Mouse (Mus musculus) kidney, adult 2 months (tissue): Measurements from ENCODE around the gene Mt2.

Experiments used
- CTCF ChIP-seq: fragments of 200-500 bp; conservative IDR thresholded peaks from 2 replicates; pipeline ENCODE4 v1.5.1; 2011; ENCODE audit warnings: low read depth, mild to moderate bottlenecking, control low read depth, low read length, moderate library complexity, mixed read lengths; ENCODE audit not compliant: insufficient read depth, insufficient read length
- POLR2A ChIP-seq: fragments of 200-500 bp; IDR thresholded peaks from one replicate; pipeline ENCODE4 v1.6.1; 2011; ENCODE audit warnings: low read depth, low read length, control low read depth

GRCm38 (mm10) chr8:94184357-94184843 is 11.9 kb downstream of the Mt2 start:
- no peak for TF ChIP-seq CTCF
- no peak for TF ChIP-seq POLR2A
